Comparison of ENCODE assay signal across 11 mouse cellular contexts in genomic region chr7:37291726-37292125, GRCm38 (mm10).
DNase-seq lines count a peak whose midpoint lies in the region; ATAC-seq lines count a peak whose summit lies in the region.
"Had no signal": no experiment of that assay in that cellular context is flagged by ENCODE, and none has a peak within 500 bp of the region (broad histone marks: within the 10 kb centered on the region; RNA-seq: fewer than 3 reads in every experiment).

No protein-coding gene starts in this region.

- intact Hi-C loops in heart, postnatal 25 days (cut with DNase I): no loop called here

- peak; percentile 54 to 77 for DNase-seq in heart, adult 18-20 months
- DNase-seq in heart, embryonic 10.5 days (ENCODE audit: low spot score): no peak
- DNase-seq in urinary bladder, postnatal 14 days (ENCODE audit: low spot score): peak; percentile 17
- no peak for DNase-seq in urinary bladder, postnatal 4 days (ENCODE audit: low spot score in 2 of 2)
- peak; percentile 47 for DNase-seq in heart, postnatal 25 days (ENCODE audit: low spot score)
- no peak for DNase-seq in right cerebral cortex, postnatal 14 days
- DNase-seq: adrenal gland, postnatal 14 days; kidney, postnatal 10 days had no signal

- H3K9me3 ChIP-seq in heart, embryonic 10.5 days: no peaks in the 10 kb centered on the region
- no peaks in the 10 kb centered on the region for H3K9me3 ChIP-seq in intestine, embryonic 16.5 days (ENCODE audit: control insufficient read depth, low read length)
- no peaks in the 10 kb centered on the region for H3K9me3 ChIP-seq in forebrain, embryonic 15.5 days

- no peak for ATAC-seq in intestine, embryonic 16.5 days
- ATAC-seq in forebrain, embryonic 15.5 days (replicated peaks): no peak
- ATAC-seq: forebrain, embryonic 14.5 days had no signal

- 77% methylated on average over 7 of the region's 7 CpGs for WGBS in heart, embryonic 10.5 days
- 66% methylated on average over 7 of the region's 7 CpGs for WGBS in intestine, embryonic 16.5 days
- WGBS in forebrain, embryonic 15.5 days: 73% methylated on average over 7 of the region's 7 CpGs

- no peak overlapping the region for H3K4me2 ChIP-seq in intestine, embryonic 16.5 days (ENCODE audit: low read depth, low read length)
- H3K4me2 ChIP-seq in forebrain, embryonic 15.5 days (replicated peaks): no peak overlapping the region

- 0 out of 2 replicates have a peak, but pooled peaks cover 4% of the 10 kb centered on the region for H3K27me3 ChIP-seq in heart, embryonic 10.5 days (ENCODE audit: insufficient read depth, poor library complexity, severe bottlenecking)
- no peaks in the 10 kb centered on the region for H3K27me3 ChIP-seq in intestine, embryonic 16.5 days (replicated peaks; ENCODE audit: control insufficient read depth, insufficient read depth, low read length)
- H3K27me3 ChIP-seq in forebrain, embryonic 15.5 days: no peaks in the 10 kb centered on the region

- no peak overlapping the region for H3K9ac ChIP-seq in intestine, embryonic 16.5 days (ENCODE audit: low read depth, low read length)
- H3K9ac ChIP-seq in forebrain, embryonic 15.5 days (replicated peaks): no peak overlapping the region

- no peak overlapping the region for H3K27ac ChIP-seq in heart, embryonic 10.5 days
- H3K27ac ChIP-seq in intestine, embryonic 16.5 days (ENCODE audit: low read length): no peak overlapping the region
- no peak overlapping the region for H3K27ac ChIP-seq in forebrain, embryonic 15.5 days (replicated peaks)

- H3K36me3 ChIP-seq in heart, embryonic 10.5 days: no peaks in the 10 kb centered on the region
- no peaks in the 10 kb centered on the region for H3K36me3 ChIP-seq in intestine, embryonic 16.5 days (ENCODE audit: control insufficient read depth, insufficient read depth, low read length)
- H3K36me3 ChIP-seq in forebrain, embryonic 15.5 days: no peaks in the 10 kb centered on the region

- peaks cover 8% of the 10 kb centered on the region; the same call in 1 of the 2 replicates for H3K4me1 ChIP-seq in heart, embryonic 10.5 days
- peaks cover 4% of the 10 kb centered on the region; the same call in 1 of the 2 replicates for H3K4me1 ChIP-seq in intestine, embryonic 16.5 days (ENCODE audit: control insufficient read depth, insufficient read depth, low read length)
- H3K4me1 ChIP-seq in forebrain, embryonic 15.5 days: peaks cover 11% of the 10 kb centered on the region

- H3K4me3 ChIP-seq in heart, embryonic 10.5 days: no peak overlapping the region
- no peak overlapping the region for H3K4me3 ChIP-seq in intestine, embryonic 16.5 days (ENCODE audit: low read length)
- no peak overlapping the region for H3K4me3 ChIP-seq in forebrain, embryonic 15.5 days

Comparison
In these comparisons a context has a peak if more than half of its experiments do, and no peak if none do; other contexts are left out.
1. DNase-seq: peak in heart, adult 18-20 months (2 of 2), urinary bladder, postnatal 14 days (single experiment) and heart, postnatal 25 days (single experiment); none in heart, embryonic 10.5 days (single experiment), urinary bladder, postnatal 4 days (0 of 2) and right cerebral cortex, postnatal 14 days (single experiment).